Mouse (Mus musculus) lung, embryonic 15.5 days (tissue): ENCODE data around the gene Spi1. TPM values are rescaled to one million over a fixed set of nuclear protein-coding genes. Genes with fewer than 3 reads are reported as not detected.

Source experiments
- ATAC-seq: fragments of 200-750 bp; cut with Nextera tagmentation; 2 replicates; pipeline ENCODE4 v1.8.0; 2017; ENCODE audit warnings: moderate number of reproducible peaks, borderline replicate concordance; ENCODE audit not compliant: low FRiP score, low TSS enrichment; ENCODE audit errors: extremely low read depth
- H3K27ac ChIP-seq: fragments of 300-500 bp; sonication (generic); 2 replicates; pipeline ENCODE4 v1.5.1; 2015; ENCODE audit warnings: moderate library complexity, mild to moderate bottlenecking, inconsistent platforms
- H3K27me3 ChIP-seq: fragments of 300-500 bp; sonication (generic); 2 replicates; pipeline ENCODE4 v1.6.1; 2015; ENCODE audit warnings: inconsistent platforms
- H3K36me3 ChIP-seq: fragments of 300-500 bp; sonication (generic); 2 replicates; pipeline ENCODE4 v1.6.1; 2015; ENCODE audit warnings: inconsistent platforms
- H3K4me1 ChIP-seq: fragments of 300-500 bp; sonication (generic); 2 replicates; pipeline ENCODE4 v1.6.1; 2015; ENCODE audit warnings: inconsistent platforms
- H3K4me2 ChIP-seq: fragments of 300-500 bp; sonication (generic); 2 replicates; pipeline ENCODE4 v1.6.1; 2015; ENCODE audit warnings: inconsistent platforms, mild to moderate bottlenecking, moderate library complexity
- H3K4me3 ChIP-seq: fragments of 300-500 bp; sonication (generic); 2 replicates; pipeline ENCODE4 v1.5.1; 2015; ENCODE audit warnings: mild to moderate bottlenecking, inconsistent platforms
- H3K9ac ChIP-seq: fragments of 300-500 bp; sonication (generic); 2 replicates; pipeline ENCODE4 v1.6.1; 2015; ENCODE audit warnings: inconsistent platforms
- H3K9me3 ChIP-seq: fragments of 300-500 bp; sonication (generic); 2 replicates; pipeline ENCODE4 v1.6.1; 2016; ENCODE audit warnings: inconsistent platforms
- WGBS: fragments of 180-500 bp; shearing (Covaris S2); methylation state at CpG from one replicate; pipeline ENCODE4 v1.1.7; 2015; 5-methylcytosine and 5-hydroxymethylcytosine counted together
- polyA plus RNA-seq: library from polyadenylated mRNA; unstranded; fragments of >200 nt; fragmentation: Nextera tagmentation; extraction: Ambion mirVana; gene quantifications from 2 replicates; pipeline ENCODE4 v1.2.1, GENCODE M21; 2015

The Spi1 gene
- polyA plus RNA-seq, 1 experiment from 2014 or later, result 8.7 TPM

- Histone ChIP-seq H3K9ac (no peak overlapping the region), H3K4me2 (no peak overlapping the region), H3K9me3 (no peaks in the 10 kb centered on the region), H3K27me3 (no peaks in the 10 kb centered on the region), H3K36me3 (no peaks in the 10 kb centered on the region), H3K27ac (no peak overlapping the region), H3K4me3 (no peak overlapping the region), H3K4me1 (peaks cover under 1% of the 10 kb centered on the region; the same call in 1 of the 2 replicates)
- WGBS, result 74% methylated on average over 15 of the region's 15 CpGs
- no peak for ATAC-seq
These were observed 2.1 kb downstream of the Spi1 start for GRCm38 (mm10) chr2:91084179-91084820.

- Histone ChIP-seq H3K27ac (no peak overlapping the region), H3K4me1 (no peaks in the 10 kb centered on the region), H3K27me3 (no peaks in the 10 kb centered on the region), H3K9ac (no peak overlapping the region), H3K4me2 (no peak overlapping the region), H3K4me3 (no peak overlapping the region), H3K36me3 (no peaks in the 10 kb centered on the region), H3K9me3 (no peaks in the 10 kb centered on the region)
- 78% methylated on average over 14 of the region's 14 CpGs for WGBS
- ATAC-seq, result no peak
These were observed 3.6 kb downstream of the Spi1 start for GRCm38 (mm10) chr2:91085494-91086391.

DNA sequence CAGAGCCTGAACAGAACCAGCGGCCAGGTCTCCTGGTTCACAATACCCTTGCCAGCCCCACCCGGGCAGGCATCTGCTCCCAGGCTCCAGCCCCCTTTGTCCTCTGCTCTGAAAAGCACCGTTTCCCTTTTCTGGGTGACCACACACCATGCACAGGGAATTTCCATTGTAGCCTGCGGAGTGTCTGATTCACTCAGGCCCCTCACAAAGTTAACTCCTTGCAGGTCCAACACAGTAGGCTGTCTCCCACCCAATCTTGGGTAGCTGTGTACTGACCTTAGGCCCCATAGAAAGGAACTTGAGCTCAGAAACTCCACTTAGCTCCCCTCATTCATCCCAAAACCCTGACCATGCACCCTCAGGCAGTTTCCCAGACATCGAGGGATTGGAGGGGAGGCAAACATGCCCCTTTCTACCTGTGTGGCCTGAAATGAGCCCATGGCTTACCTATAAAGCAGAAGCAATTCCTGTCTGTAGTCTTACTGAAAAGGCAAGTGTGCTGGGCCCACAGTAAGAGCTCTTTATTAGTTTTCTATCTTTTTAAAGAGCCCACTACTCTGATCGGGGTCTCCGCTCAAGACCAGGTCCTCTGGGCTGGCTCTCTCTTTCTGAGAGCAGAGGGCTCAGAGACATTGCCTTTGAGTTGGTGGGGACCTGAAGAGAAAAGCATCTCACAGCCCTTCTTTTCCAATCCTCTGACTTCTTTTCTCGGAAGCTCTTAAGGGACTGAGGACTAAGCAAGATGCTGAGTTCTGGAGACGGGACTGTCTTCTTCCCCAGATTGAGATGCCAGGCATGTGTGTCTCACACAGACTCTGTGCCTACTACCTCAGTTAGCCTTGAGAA is 4.4 kb downstream of the Spi1 start:
- Histone ChIP-seq H3K27me3 (no peaks in the 10 kb centered on the region), H3K4me1 (no peaks in the 10 kb centered on the region), H3K36me3 (no peaks in the 10 kb centered on the region), H3K4me2 (no peak overlapping the region), H3K4me3 (no peak overlapping the region), H3K27ac (no peak overlapping the region), H3K9me3 (no peaks in the 10 kb centered on the region), H3K9ac (no peak overlapping the region)
- no peak for ATAC-seq
- 73% methylated on average over 9 of the region's 9 CpGs for WGBS

GRCm38 (mm10) chr2:91087453-91087852 is 5.3 kb downstream of the Spi1 start:
- Histone ChIP-seq H3K4me3 (no peak overlapping the region), H3K27me3 (no peaks in the 10 kb centered on the region), H3K27ac (no peak overlapping the region), H3K4me2 (no peak overlapping the region), H3K9me3 (no peaks in the 10 kb centered on the region), H3K36me3 (no peaks in the 10 kb centered on the region), H3K9ac (no peak overlapping the region), H3K4me1 (no peaks in the 10 kb centered on the region)
- 72% methylated on average over 9 of the region's 9 CpGs for WGBS
- no peak for ATAC-seq

DNA sequence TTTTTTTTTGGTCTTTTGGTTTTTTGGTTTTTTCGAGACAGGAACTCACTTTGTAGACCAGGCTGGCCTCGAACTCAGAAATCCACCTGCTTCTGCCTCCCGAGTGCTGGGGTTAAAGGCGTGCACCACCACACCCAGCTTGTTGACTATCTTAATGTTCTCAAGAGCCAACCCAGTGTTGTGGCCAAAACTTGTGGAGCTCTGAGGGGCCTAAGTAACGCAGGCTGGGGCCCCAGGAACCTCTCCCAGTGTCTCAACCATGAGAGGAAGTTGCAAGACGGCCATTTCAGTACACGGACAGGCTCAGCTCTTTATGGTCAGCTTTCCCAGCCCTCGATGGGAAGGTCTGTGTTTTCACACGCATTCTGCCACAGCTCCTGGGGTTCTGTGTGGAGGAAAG is 6.8 kb downstream of the Spi1 start:
- no peaks in the 10 kb centered on the region for H3K9me3 ChIP-seq
- no peak overlapping the region for H3K4me3 ChIP-seq
- no peak overlapping the region for H3K4me2 ChIP-seq
- no peak overlapping the region for H3K27ac ChIP-seq
- H3K27me3 ChIP-seq, result no peaks in the 10 kb centered on the region
- no peak for ATAC-seq
- H3K4me1 ChIP-seq, result no peaks in the 10 kb centered on the region
- WGBS, result 72% methylated on average over 9 of the region's 9 CpGs
- no peak overlapping the region for H3K9ac ChIP-seq
- no peaks in the 10 kb centered on the region for H3K36me3 ChIP-seq

GRCm38 (mm10) chr2:91090208-91090607 is 8.0 kb downstream of the Spi1 start:
- no peaks in the 10 kb centered on the region for H3K27me3 ChIP-seq

DNA sequence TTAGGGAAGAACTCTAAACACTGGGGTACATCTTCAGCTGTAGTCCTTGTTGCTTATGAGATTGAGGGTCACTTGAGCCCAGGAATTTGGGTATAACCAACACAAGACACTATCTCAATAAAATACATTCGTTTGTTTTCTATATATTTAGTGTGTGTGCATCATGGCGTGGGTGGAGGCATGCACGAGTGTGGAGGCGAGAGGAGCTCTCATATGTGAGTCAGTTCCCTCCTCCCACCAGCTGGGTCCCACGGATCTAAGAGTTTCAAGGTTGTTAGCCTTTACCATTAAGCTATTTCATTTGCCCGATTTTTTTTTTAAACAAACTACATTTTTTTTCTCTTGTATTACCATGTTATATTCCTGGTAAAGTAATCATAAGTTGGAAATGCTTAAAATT is 8.6 kb downstream of the Spi1 start:
- no peak overlapping the region for H3K9ac ChIP-seq
- H3K27ac ChIP-seq, result no peak overlapping the region
- H3K27me3 ChIP-seq, result no peaks in the 10 kb centered on the region
- no peak for ATAC-seq
- 59% methylated on average over 6 of the region's 6 CpGs for WGBS
- H3K4me1 ChIP-seq, result no peaks in the 10 kb centered on the region
- no peak overlapping the region for H3K4me2 ChIP-seq
- no peaks in the 10 kb centered on the region for H3K36me3 ChIP-seq
- no peak overlapping the region for H3K4me3 ChIP-seq
- no peaks in the 10 kb centered on the region for H3K9me3 ChIP-seq

More at GRCm38 (mm10) chr2:91090208-91090607, 8.0 kb downstream of the Spi1 start:
- Histone ChIP-seq H3K4me2 (no peak overlapping the region), H3K36me3 (no peaks in the 10 kb centered on the region), H3K9ac (no peak overlapping the region), H3K4me1 (no peaks in the 10 kb centered on the region), H3K27ac (no peak overlapping the region), H3K4me3 (no peak overlapping the region), H3K9me3 (no peaks in the 10 kb centered on the region)
- ATAC-seq, result no peak
- 69% methylated on average over 6 of the region's 6 CpGs for WGBS

DNA sequence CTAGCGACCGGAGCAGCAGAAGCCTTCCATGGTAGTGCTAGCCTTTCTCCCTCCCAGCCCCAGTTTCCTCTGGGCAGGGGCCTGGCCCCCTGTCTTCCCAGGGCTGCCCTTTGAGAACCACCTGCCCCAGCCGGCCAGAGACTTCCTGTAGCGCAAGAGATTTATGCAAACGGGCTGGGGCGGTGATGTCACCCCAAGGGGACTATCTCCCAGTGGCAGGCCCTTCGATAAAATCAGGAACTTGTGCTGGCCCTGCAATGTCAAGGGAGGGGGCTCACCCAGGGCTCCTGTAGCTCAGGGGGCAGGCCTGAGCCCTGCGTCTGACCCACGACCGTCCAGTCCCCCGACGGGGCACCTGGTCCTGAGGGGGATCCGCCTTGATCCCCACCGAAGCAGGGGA is 14.3 kb downstream of the Spi1 start:
- Histone ChIP-seq H3K4me1 (no peaks in the 10 kb centered on the region), H3K9ac (no peak overlapping the region), H3K4me2 (no peak overlapping the region), H3K9me3 (no peaks in the 10 kb centered on the region), H3K27me3 (no peaks in the 10 kb centered on the region), H3K36me3 (no peaks in the 10 kb centered on the region), H3K27ac (no peak overlapping the region), H3K4me3 (no peak overlapping the region)
- WGBS, result 67% methylated on average over 14 of the region's 14 CpGs
- ATAC-seq, result no peak

DNA sequence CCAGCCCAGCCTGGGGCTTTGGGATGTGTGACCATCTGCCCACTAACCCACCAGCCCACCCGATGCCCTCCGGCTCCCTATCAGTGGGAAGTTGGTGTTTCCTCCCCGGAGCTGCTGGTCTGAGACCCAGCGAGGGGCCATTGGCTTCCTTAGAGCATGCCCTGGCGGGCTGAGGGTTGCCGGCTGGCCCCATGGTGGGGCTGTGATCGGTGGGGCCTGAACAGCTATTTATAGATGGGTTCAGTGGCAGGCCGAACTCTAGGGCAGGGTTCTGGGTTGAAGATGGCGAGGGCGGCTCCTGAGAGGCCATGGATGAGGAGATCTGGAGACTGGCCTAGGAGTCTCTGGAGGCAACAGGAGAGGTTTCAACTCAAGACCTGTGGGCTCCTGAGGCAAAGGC is 14.8 kb downstream of the Spi1 start:
- no peak overlapping the region for H3K27ac ChIP-seq
- no peaks in the 10 kb centered on the region for H3K27me3 ChIP-seq
- no peak for ATAC-seq
- no peak overlapping the region for H3K4me2 ChIP-seq
- H3K4me3 ChIP-seq, result no peak overlapping the region
- 74% methylated on average over 10 of the region's 10 CpGs for WGBS
- H3K4me1 ChIP-seq, result no peaks in the 10 kb centered on the region
- H3K9me3 ChIP-seq, result no peaks in the 10 kb centered on the region
- no peaks in the 10 kb centered on the region for H3K36me3 ChIP-seq
- no peak overlapping the region for H3K9ac ChIP-seq

- ATAC-seq, result no peak
These were observed 16.0 kb downstream of the Spi1 start for GRCm38 (mm10) chr2:91098156-91098555.

GRCm38 (mm10) chr2:91101124-91101740 is 19.0 kb downstream of the Spi1 start:
- peak; percentile 77 for ATAC-seq
- Histone ChIP-seq H3K4me2 (no peak overlapping the region), H3K27me3 (no peaks in the 10 kb centered on the region), H3K4me3 (no peak overlapping the region), H3K9me3 (no peaks in the 10 kb centered on the region), H3K9ac (peak overlapping the region; percentile 22; the same call in 1 of the 2 replicates), H3K36me3 (no peaks in the 10 kb centered on the region), H3K4me1 (no peaks in the 10 kb centered on the region), H3K27ac (no peak overlapping the region)
- 4% methylated on average over 7 of the region's 7 CpGs for WGBS

More at GRCm38 (mm10) chr2:91098156-91098555, 16.0 kb downstream of the Spi1 start:
- Histone ChIP-seq H3K27me3 (no peaks in the 10 kb centered on the region), H3K4me2 (no peak overlapping the region), H3K27ac (no peak overlapping the region), H3K4me1 (no peaks in the 10 kb centered on the region), H3K9me3 (no peaks in the 10 kb centered on the region), H3K4me3 (no peak overlapping the region), H3K9ac (no peak overlapping the region), H3K36me3 (no peaks in the 10 kb centered on the region)
- WGBS, result 67% methylated on average over 2 of the region's 2 CpGs
